Mouse (Mus musculus) heart, embryonic 13.5 days (tissue): ENCODE results near the gene Nwd1. TPM values are rescaled to one million over a fixed set of nuclear protein-coding genes. Genes with fewer than 3 reads are reported as not detected.
"Not testable (repeated sequence)": the region's sequence is repeated elsewhere in the genome, so short reads cannot be mapped to it uniquely, and the experiment has no call there.

ENCODE experiments used
- ATAC-seq: fragments of 200-750 bp; cut with Nextera tagmentation; 2 replicates; pipeline ENCODE4 v1.8.0; 2017; ENCODE audit warnings: moderate TSS enrichment; ENCODE audit not compliant: insufficient number of reproducible peaks, low FRiP score, low TSS enrichment; ENCODE audit errors: extremely low read depth
- H3K27ac ChIP-seq: fragments of 300-500 bp; sonication (generic); replicated peaks from 2 replicates; pipeline ENCODE4 v1.5.1; 2015; ENCODE audit warnings: moderate library complexity, mild to moderate bottlenecking, inconsistent platforms
- H3K27me3 ChIP-seq: fragments of 300-500 bp; sonication (generic); replicated peaks from 2 replicates; pipeline ENCODE4 v1.6.1; 2015; ENCODE audit warnings: mild to moderate bottlenecking, inconsistent platforms
- H3K36me3 ChIP-seq: fragments of 300-500 bp; sonication (generic); 2 replicates; pipeline ENCODE4 v1.6.1; 2015; ENCODE audit warnings: mild to moderate bottlenecking, inconsistent platforms
- H3K4me1 ChIP-seq: fragments of 300-500 bp; sonication (generic); 2 replicates; pipeline ENCODE4 v1.6.1; 2015; ENCODE audit warnings: inconsistent platforms
- H3K4me2 ChIP-seq: fragments of 300-500 bp; sonication (generic); 2 replicates; pipeline ENCODE4 v1.6.1; 2015; ENCODE audit warnings: inconsistent platforms, mild to moderate bottlenecking, moderate library complexity
- H3K4me3 ChIP-seq: fragments of 300-500 bp; sonication (generic); 2 replicates; pipeline ENCODE4 v1.5.1; 2015; ENCODE audit warnings: moderate library complexity, mild to moderate bottlenecking, inconsistent platforms
- H3K9ac ChIP-seq: fragments of 300-500 bp; sonication (generic); 2 replicates; pipeline ENCODE4 v1.6.1; 2015; ENCODE audit warnings: inconsistent platforms, mild to moderate bottlenecking, moderate library complexity
- H3K9me3 ChIP-seq: fragments of 300-500 bp; sonication (generic); 2 replicates; pipeline ENCODE4 v1.6.1; 2016; ENCODE audit warnings: inconsistent platforms
- WGBS: fragments of 180-500 bp; shearing (Covaris S2); methylation state at CpG from one replicate; pipeline ENCODE4 v1.1.7; 2015; ENCODE audit warnings: mixed read lengths; 5-methylcytosine and 5-hydroxymethylcytosine counted together
- polyA plus RNA-seq: library from polyadenylated mRNA; unstranded; fragments of >200 nt; fragmentation: Nextera tagmentation; extraction: Ambion mirVana; gene quantifications from 2 replicates; pipeline ENCODE4 v1.2.1, GENCODE M21; 2015

The Nwd1 gene
- polyA plus RNA-seq, 1 experiment from 2014 or later, result 0.36 TPM

- no peak for ATAC-seq
- Histone ChIP-seq H3K9ac (no peak overlapping the region), H3K27ac (no peak overlapping the region), H3K27me3 (no peaks in the 10 kb centered on the region), H3K4me2 (no peak overlapping the region), H3K4me3 (no peak overlapping the region), H3K36me3 (no peaks in the 10 kb centered on the region), H3K4me1 (no peaks in the 10 kb centered on the region), H3K9me3 (no peaks in the 10 kb centered on the region)
Observed at GRCm38 (mm10) chr8:72668925-72669324, 22.4 kb downstream of the Nwd1 start.

DNA sequence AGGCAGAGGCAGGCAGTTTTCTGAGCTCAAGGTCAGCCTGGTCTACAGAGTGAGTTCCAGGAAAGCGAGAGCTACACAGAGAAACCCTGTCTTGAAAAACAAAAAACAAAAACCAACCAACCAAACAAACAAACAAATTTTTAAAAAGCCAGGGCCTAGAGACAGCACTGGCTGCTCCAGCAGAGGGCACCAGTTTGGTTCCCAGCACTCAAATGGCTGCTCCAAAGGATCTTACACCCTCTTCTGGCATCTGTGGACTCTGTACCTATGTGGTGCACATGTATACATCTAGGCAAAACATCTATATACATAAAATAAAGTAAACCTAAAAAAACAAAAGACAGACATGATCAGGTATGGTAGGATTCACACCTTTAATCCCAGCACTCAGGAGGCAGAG is 26.3 kb downstream of the Nwd1 start:
- Histone ChIP-seq H3K36me3 (no peaks in the 10 kb centered on the region), H3K4me1 (no peaks in the 10 kb centered on the region), H3K9me3 (no peaks in the 10 kb centered on the region), H3K4me3 (no peak overlapping the region), H3K27me3 (no peaks in the 10 kb centered on the region), H3K9ac (no peak overlapping the region), H3K4me2 (no peak overlapping the region), H3K27ac (no peak overlapping the region)
- WGBS, result 75% methylated on average over 1 of the region's 1 CpGs
- ATAC-seq, result no peak

DNA sequence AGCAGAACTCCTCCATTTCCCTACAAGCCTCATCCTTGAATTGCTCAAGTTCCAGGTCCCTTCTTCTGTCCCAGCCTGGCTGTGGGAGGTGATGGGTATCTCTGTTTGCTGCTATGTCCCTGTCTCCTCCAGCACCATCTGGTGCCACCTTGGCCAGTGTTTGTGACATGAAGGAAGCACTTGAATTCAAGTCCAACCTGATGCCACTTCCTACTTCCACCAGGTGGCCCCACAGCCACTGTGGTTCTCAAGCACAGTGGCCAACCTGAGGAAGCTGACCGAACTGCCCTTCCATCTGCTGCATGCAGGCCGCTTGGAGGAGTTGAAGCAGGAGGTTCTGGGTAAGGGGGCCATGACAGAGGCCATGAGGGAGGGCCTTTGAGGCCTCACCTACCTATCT is 27.7 kb downstream of the Nwd1 start:
- whole genome bisulfite sequencing, result 84% methylated on average over 2 of the region's 2 CpGs
- no peak for ATAC-seq
- H3K27ac ChIP-seq, result no peak overlapping the region

DNA sequence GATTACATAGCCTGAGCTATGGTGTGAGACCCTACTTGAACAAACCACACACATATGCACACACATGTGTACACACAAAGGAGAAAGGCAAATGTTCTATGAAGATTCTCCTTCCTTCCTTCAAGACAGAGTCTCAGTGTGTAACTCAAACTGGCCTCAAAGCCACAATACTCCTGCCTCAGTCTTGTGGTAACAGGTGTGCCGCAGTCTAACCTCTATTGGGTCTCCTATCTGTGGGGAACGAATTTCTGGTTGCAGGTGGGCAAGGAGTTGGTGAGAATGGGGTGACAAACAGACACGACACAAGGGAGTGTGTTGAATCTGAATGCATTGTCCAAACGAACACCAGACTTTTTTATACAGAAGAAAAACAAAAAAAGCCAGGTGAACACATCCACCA is 29.9 kb downstream of the Nwd1 start:
- Histone ChIP-seq H3K27me3 (no peaks in the 10 kb centered on the region; the same call in 1 of the 2 replicates), H3K4me3 (no peak overlapping the region), H3K9ac (no peak overlapping the region), H3K4me1 (no peaks in the 10 kb centered on the region), H3K9me3 (no peaks in the 10 kb centered on the region), H3K36me3 (no peaks in the 10 kb centered on the region), H3K27ac (no peak overlapping the region), H3K4me2 (no peak overlapping the region)
- ATAC-seq, result no peak
- WGBS, result 47% methylated on average over 4 of the region's 4 CpGs

More for the DNA sequence above, 27.7 kb downstream of the Nwd1 start:
- H3K9me3 ChIP-seq, result no peaks in the 10 kb centered on the region
- no peak overlapping the region for H3K9ac ChIP-seq
- no peaks in the 10 kb centered on the region for H3K36me3 ChIP-seq
- H3K4me1 ChIP-seq, result no peaks in the 10 kb centered on the region
- no peak overlapping the region for H3K4me2 ChIP-seq
- no peak overlapping the region for H3K4me3 ChIP-seq
- H3K27me3 ChIP-seq, result no peaks in the 10 kb centered on the region

DNA sequence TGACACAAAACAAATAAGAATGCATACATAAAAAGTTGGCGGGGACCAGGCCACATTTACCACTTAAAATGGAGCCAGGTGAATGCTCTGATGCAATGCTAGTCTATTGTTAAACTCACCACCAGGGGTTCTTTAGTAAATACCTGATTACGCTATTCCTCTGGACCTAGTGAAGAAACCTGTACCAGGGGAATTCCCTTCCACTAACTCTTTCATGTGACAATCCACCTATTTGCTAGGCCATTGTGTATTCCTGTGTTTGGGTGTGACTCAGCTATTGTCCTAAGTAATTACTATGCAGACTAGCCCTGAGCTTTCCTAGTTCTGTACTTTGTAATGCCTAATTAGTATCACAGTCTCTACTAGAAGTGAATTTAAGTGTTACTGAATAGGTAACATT is 30.3 kb downstream of the Nwd1 start:
- not testable (repeated sequence) for ATAC-seq, H3K9ac ChIP-seq, H3K4me3 ChIP-seq, H3K4me2 ChIP-seq, H3K9me3 ChIP-seq, H3K4me1 ChIP-seq, H3K27ac ChIP-seq, H3K36me3 ChIP-seq, H3K27me3 ChIP-seq
- 58% methylated on average over 2 of the region's 2 CpGs for WGBS

GRCm38 (mm10) chr8:72677331-72677730 is 30.8 kb downstream of the Nwd1 start:
- Histone ChIP-seq H3K4me1 (no peaks in the 10 kb centered on the region), H3K4me2 (no peak overlapping the region), H3K36me3 (no peaks in the 10 kb centered on the region), H3K9me3 (no peaks in the 10 kb centered on the region), H3K4me3 (no peak overlapping the region), H3K27ac (no peak overlapping the region), H3K9ac (no peak overlapping the region), H3K27me3 (no peaks in the 10 kb centered on the region; the same call in 1 of the 2 replicates)
- no peak for ATAC-seq
- 55% methylated on average over 5 of the region's 5 CpGs for WGBS

- ATAC-seq, result no peak
- H3K27ac ChIP-seq, result no peak overlapping the region
Observed at GRCm38 (mm10) chr8:72680133-72680532, 33.6 kb downstream of the Nwd1 start.

GRCm38 (mm10) chr8:72682051-72682687 is 35.7 kb downstream of the Nwd1 start:
- H3K27ac ChIP-seq, result no peak overlapping the region
- 73% methylated on average over 4 of the region's 4 CpGs for WGBS
- H3K4me3 ChIP-seq, result no peak overlapping the region
- no peaks in the 10 kb centered on the region; the same call in 1 of the 2 replicates for H3K27me3 ChIP-seq
- H3K4me2 ChIP-seq, result no peak overlapping the region
- ATAC-seq, result no peak
- H3K36me3 ChIP-seq, result no peaks in the 10 kb centered on the region
- H3K4me1 ChIP-seq, result peaks cover 6% of the 10 kb centered on the region; the same call in 1 of the 2 replicates
- no peak overlapping the region for H3K9ac ChIP-seq
- no peaks in the 10 kb centered on the region for H3K9me3 ChIP-seq

More at GRCm38 (mm10) chr8:72680133-72680532, 33.6 kb downstream of the Nwd1 start:
- H3K9ac ChIP-seq, result no peak overlapping the region
- H3K4me3 ChIP-seq, result no peak overlapping the region
- no peak overlapping the region for H3K4me2 ChIP-seq
- H3K4me1 ChIP-seq, result peaks cover 6% of the 10 kb centered on the region; the same call in 1 of the 2 replicates
- 6% methylated on average over 3 of the region's 3 CpGs for WGBS
- no peaks in the 10 kb centered on the region for H3K36me3 ChIP-seq
- H3K9me3 ChIP-seq, result no peaks in the 10 kb centered on the region
- no peaks in the 10 kb centered on the region; the same call in 1 of the 2 replicates for H3K27me3 ChIP-seq

- Histone ChIP-seq H3K27me3 (no peaks in the 10 kb centered on the region; the same call in 1 of the 2 replicates), H3K36me3 (no peaks in the 10 kb centered on the region), H3K4me2 (no peak overlapping the region), H3K4me3 (no peak overlapping the region), H3K27ac (no peak overlapping the region), H3K9me3 (no peaks in the 10 kb centered on the region), H3K4me1 (peaks cover 6% of the 10 kb centered on the region; the same call in 1 of the 2 replicates), H3K9ac (no peak overlapping the region)
- 35% methylated on average over 2 of the region's 2 CpGs for WGBS
- ATAC-seq, result no peak
Observed at GRCm38 (mm10) chr8:72683010-72683521, 36.6 kb downstream of the Nwd1 start.

DNA sequence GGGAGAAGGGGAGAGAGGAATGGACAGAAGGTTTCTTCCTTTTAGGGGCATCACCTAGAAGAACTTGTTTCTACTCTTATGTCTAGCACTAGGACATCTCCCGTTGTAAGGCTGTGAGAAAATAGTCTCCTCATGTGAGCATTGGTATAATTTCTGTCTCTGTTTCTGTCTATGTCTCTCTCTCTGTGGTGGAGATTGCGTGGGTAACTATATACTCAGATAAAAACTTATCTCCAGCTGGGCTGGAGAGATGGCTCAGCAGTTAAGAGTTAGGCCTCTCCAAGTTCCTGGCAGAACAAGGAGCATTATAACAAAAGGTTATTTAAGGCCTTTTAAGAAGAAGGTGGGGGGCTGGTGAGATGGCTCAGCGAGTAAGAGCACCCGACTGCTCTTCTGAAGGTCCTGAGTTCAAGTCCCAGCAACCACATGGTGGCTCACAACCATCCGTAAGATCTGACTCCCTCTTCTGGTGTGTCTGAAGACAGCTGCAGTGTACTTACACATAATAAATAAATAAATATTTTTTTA is 37.1 kb downstream of the Nwd1 start:
- not testable (repeated sequence) for ATAC-seq

GRCm38 (mm10) chr8:72698349-72698926 is 51.9 kb downstream of the Nwd1 start:
- WGBS, result 90% methylated on average over 2 of the region's 2 CpGs
- ATAC-seq, result 0 out of 2 replicates have a peak, but pooled peaks have one; percentile 38
- H3K4me3 ChIP-seq, result no peak overlapping the region
- no peaks in the 10 kb centered on the region for H3K27me3 ChIP-seq
- no peaks in the 10 kb centered on the region for H3K4me1 ChIP-seq
- no peak overlapping the region for H3K4me2 ChIP-seq
- H3K27ac ChIP-seq, result no peak overlapping the region
- no peaks in the 10 kb centered on the region for H3K36me3 ChIP-seq
- no peak overlapping the region for H3K9ac ChIP-seq
- no peaks in the 10 kb centered on the region for H3K9me3 ChIP-seq

More for the DNA sequence above, 37.1 kb downstream of the Nwd1 start:
- H3K9ac ChIP-seq, H3K4me2 ChIP-seq, H3K27me3 ChIP-seq, H3K9me3 ChIP-seq, H3K4me1 ChIP-seq, H3K4me3 ChIP-seq, H3K36me3 ChIP-seq, H3K27ac ChIP-seq: not testable (repeated sequence)
- 78% methylated on average over 5 of the region's 5 CpGs for WGBS
